Mouse (Mus musculus): Measurements from ENCODE around the gene Iqce.
"Not testable (repeated sequence)": the region's sequence is repeated elsewhere in the genome, so short reads cannot be mapped to it uniquely, and the experiment has no call there.

Iqce gene

DNA sequence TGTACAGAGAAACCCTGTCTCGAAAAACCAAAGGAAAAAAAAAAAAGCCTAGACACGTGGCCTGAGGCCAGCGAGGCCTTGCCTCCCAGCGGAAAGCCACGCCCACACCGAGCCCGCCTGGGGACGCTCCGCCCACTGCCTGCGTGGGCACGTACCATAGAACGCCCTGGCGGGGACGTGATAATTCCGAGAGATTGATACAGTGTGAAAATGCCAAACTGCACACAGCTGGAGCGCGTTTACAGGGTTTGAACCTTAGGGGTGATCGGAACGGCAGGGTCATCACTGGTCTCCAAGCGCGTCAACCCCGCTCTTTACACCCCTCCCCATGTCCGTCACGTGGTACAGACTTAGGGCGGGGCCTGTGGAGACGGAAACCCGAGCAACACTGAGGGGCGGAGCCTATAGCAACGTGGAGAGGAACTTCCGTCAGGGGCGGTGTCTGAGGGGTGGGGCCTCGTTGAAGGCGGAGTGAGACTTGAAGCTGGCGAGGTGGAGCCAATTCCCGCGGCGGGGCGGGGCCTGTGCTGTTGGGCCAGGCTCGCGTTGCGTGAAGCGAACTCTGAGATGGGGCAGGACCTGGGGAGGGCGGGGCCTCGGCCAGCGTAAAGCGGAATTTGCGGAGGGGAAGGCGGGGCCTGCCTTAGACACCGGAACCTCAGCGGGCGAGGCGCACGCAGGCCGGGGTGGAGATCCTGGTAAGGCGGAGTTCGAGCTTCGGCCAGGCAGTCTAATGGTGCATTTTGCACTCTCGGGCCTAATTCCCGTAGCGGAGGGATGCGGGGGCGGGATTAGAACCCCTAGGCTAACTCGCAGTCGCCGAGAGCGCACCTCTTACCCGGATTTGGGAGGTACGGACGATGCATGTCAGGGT is 2.4 kb upstream of the Iqce start, which contains the start of gene Brat1:
TSS of gene Brat1 (plus strand) at position 634 of the 874 bp plus-strand sequence.
- peak; percentile 100 for DNase-seq

DNA sequence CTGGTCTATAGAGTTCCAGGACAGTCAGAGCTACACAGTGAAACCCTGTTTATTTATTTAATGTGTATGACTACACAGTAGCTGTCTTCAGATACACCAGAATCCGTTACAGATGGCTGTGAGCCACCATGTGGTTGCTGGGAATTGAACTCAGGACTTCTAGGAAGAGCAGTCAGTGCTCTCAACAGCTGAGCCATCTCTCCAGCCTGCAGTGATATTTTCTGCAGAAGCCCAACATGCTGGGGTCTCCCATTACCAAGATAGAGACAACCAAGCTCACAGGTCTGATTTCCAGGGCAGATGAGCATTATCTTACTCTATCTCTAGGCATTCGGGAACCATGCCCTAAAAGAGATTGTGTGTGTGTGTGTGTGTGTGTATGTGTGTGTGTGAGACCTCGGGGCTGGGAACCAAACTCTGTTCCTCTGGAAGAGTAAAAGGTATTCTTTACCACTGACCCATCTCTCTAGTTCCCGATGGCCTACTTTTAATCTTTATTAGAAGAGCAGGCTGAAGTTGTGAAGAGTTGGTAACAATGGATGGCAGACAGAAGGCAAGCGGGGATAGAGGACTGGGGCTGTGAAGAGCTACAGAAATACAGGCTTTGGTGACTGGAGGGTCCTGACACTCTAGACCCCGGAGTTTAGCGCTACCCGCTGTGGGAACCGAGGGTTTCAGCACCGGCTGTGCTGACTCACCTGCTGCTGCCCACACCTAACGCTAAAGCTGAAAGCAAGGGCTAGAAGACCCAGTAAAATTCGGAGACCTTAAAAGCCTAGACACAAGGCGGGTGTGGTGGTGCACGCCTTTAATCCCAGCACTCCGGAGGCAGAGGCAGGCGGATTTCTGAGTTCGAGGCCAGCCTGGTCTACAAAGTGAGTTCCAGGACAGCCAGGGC is 1.6 kb upstream of the Iqce start:
- peak; percentile 28 for DNase-seq

DNA sequence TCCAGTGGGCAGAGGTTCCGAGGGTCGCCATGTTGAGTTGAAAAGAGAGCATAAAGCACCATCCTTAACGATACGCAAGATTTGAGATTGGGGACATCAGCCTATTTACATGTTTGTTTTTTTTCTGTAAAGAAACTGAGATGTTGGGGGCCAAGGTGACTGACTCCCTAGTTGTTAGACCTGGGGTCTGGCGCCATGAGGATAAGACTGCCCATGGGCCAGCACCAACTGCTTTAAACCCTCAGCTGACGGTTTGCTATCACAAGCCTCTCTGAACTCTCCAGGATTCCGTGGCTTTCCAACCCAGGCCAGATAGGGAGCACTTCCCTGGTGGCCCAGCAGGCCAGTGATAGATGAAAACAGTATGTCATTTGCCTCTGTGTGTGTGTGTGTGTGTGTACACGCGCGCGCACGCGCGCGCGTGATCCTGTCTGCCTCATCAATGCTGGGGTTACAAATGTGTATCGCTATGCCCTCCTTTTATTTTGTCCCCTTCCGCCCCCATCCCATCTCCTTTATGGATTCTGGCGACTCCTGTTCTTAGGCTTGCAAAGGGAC is 519 bp upstream of the Iqce start:
- DNase-seq = peak; percentile 15

GRCm38 (mm10) chr5:140701661-140702060 is 517 bp downstream of the Iqce start:
- no peak for DNase-seq

DNA sequence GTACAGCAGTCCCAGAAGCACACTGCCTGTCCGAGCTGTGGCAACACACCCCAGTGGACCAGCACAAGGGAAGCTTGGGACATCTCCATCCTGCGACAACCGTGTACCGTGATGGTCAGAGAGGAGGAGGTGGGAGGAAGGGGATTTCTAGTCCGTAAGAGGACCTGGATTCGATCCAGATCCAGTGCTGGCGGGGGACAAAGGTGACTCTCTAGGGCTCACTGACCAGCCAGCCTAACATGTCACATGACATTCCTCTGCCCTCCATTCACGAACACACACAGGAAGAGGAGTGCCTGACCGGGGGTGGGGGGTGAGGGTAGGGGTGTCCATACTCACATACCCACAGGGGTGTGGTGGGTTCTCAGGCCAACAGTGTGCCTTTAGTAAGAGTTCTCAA is 2.4 kb downstream of the Iqce start:
- peak; percentile 71 for DNase-seq

DNA sequence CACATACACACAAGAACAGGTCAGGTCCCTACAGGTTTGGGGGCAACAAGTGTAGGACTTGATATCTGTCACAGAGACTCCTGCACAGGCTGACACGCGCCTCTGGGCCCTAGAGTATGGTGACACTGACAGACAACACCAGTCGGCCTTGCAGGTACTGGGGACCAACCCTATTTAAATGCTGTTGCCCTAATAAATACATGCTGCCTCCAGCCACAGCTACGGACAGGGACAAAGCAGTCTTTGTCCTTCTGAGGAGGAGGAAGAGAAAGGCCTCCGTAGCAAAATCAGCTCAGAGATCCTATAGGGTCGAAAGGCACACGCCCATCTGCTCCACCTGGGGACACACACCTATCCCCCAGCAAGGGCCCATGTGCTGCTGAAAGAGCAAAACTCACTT is 6.2 kb downstream of the Iqce start:
- DNase-seq = no peak

GRCm38 (mm10) chr5:140688434-140688833 is 13.7 kb downstream of the Iqce start:
- DNase-seq = no peak

DNA sequence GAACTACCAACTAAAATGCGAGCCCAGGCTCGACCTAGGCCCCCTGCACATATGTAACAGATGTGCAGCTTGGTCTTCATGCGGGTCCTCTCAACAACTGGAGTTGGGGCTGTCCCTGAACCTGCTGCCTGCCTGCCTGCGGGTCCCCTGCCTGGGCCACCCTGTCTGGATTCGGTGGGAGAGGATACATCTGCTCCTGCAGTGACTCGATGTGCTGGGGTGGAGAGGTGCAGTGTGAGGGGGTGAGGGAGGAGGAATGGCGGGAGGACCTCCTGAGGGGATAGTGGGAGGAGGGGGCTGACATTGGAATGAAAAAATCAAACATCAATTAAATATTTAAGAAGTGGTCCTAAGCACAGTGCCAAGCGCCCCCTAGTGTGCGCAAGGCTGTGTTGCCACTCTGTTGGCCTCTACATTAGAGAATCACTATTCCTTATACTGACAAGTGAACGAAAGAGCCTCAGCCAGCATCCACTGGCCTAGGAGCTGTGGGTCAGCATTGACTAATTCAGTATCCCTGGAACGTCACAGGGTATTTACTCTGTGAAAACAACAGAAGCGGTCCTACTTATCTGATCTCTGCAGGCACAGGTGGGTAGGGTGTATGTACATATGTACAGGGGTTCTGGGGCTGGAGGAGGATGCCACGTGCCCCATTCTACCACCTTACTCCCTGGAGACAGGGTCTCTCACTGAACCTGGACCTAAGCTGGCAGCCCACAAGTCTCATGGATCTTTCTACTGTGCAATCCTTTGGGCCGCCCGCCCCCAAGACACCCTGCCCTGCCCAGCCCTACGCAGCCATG is 17.6 kb downstream of the Iqce start:
- DNase-seq = peak; percentile 37

GRCm38 (mm10) chr5:140682113-140682512 is 20.1 kb downstream of the Iqce start:
- no peak for DNase-seq

DNA sequence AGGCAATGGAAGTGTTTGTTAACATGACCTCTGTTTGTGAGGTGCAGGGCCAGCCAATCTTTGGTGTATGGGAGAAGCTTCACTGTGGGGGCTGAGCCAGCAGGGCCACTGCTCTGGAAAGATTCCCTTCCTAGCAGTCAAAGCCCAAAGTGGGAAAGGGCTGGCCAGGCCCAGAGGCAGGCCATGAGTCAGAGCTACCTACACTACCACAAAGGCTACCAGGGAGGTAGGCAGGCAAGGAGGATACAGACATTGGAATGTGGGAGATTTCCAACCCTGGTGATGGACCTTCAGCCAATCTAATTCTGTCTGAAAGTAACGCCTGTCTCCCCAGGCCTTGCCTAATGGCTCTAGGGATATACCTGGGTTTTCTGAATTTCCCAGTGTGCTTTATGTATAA is 21.2 kb downstream of the Iqce start:
- DNase-seq = no peak

DNA sequence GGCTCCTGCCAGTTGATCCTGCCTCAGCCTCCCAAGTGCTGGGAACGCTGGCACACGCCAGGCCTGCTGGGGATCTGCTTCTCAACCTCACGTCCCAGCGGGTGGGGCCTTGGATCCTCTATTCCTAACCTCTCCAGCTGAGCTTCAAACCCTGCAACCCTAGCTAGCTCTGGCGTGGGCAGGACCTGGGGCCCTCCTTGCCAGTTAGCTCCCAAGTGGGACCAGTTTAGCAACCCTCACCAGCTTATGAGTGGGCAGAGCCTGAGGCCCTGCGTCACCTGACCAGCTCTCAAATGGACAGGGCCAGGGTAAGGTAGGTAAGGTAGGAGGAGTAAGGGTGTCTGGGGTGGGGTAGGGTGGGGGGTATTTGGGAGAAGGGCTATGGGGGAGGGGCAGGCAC is 22.1 kb downstream of the Iqce start:
- DNase-seq = no peak

- no peak for DNase-seq
Measured at GRCm38 (mm10) chr5:140677137-140677536, 25.0 kb downstream of the Iqce start.

DNA sequence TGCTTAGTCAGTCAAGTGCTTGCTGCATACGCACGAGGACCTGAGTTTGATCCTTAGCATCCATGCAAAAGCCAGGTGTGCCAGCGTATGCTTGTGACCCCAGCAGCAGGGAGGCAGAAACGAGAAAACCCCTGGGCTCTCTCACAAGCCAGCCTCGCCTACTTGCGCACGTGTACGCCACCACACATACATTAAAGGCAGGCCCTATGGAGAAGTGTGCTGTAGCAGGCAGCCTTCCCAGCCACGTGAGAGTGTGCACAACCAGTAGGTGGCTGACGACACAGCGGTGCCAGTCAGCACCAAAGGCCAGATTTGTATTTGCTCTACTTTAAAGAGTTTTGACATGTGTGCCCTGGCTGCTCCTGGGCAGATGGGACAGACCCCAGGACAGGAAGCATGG is 26.5 kb downstream of the Iqce start:
- no peak for DNase-seq

DNA sequence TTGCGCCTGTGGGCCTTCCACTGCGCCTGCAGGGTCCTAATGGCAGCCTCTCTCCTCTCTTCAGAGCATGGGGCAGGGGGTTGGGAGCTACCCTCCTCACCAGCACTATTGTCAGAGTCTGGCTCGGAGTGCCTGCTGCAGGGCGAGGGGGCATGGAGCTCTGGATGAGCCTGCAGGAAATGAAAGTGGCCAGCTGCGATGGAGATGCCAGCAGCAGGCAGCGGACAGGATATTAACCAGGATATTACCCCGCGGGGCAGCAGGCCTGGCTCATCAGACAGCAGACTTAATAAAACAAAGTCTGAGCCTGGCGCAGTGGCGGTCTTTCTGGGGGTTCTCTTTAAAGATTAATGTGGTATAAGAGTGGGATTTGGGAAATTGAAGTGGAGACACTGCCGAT is 27.1 kb downstream of the Iqce start:
- DNase-seq = no peak

DNA sequence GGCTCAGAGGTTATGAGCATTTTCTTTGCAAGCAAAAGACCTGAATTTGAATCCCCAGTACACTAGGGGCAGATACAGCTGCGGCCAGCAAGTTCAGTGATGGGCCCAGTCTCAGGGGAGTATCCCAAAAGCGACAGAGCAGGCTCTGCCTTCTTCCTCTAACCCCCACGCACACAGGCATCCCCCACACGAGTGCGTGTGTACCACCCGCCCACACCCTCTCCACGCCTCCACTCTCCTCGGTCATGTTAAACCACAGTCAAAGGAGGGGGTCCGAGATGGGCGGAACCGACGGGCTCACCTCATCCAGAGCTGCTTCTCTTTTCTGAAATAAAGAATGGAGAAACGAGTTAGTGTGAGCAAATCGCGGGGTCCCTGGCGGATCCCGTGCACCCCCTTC is 28.1 kb downstream of the Iqce start:
- DNase-seq = no peak

GRCm38 (mm10) chr5:140672603-140673002 is 29.6 kb downstream of the Iqce start:
- not testable (repeated sequence) for DNase-seq

GRCm38 (mm10) chr5:140672115-140672514 is 30.1 kb downstream of the Iqce start:
- DNase-seq = no peak

- DNase-seq = peak; percentile 70
Measured at GRCm38 (mm10) chr5:140663621-140664180, 38.5 kb downstream of the Iqce start.

- no peak for DNase-seq
Measured at GRCm38 (mm10) chr5:140662741-140663592, 39.2 kb downstream of the Iqce start.

DNA sequence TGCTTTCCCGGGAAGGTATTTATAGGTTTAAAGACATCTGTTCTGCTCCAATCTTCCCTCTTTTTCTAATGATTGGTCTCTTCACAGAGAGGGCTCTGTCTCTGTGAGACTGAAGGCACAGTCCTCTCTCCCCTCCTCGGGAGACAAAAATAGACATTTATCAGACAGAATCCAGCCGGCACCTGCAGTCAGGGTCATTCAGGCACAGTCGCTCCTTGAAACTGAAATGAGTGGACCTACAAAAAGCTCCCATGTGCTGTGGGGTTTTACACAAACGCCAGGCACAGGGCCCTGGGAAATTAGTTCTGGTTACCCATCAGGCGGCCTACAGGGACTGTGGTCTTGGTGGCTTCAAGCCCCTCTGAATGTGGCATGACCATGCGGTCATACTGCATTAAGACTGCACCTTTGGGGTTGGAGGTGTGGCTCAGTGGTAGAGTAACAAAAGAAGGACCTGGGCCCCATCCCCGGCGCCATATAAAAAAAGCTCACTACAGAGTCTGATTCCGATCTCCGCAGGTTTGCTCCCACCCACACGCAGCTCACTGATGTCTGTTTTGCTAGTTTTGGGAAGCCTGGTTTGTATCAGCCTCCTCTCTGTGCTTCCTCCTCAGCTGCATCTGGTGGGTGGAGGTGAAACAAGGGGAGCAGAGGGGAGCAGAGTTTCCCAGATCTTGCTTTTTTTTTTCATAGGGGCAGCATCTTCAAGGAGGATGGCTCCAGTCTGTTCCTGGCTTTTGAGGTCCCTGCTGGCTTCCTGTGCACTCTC is 40.1 kb downstream of the Iqce start:
- no peak for DNase-seq

Measured in kidney, adult 9 months (tissue).